Mouse (Mus musculus): ENCODE results near the gene Lyve1.

- TF ChIP-seq CTCF (IDR thresholded peaks at IDR 0.05) (no peak), EP300 (IDR thresholded peaks at IDR 0.05) (no peak)
Observed at GRCm38 (mm10) chr7:110881746-110882333, 18.8 kb upstream of the Lyve1 start.
